Mouse (Mus musculus) small intestine, adult 2 months (tissue): ENCODE data around the gene Pml.

Experiments
- CTCF ChIP-seq: fragments of 200-500 bp; IDR thresholded peaks from 2 replicates; pipeline ENCODE4 v1.5.1; 2012; ENCODE audit warnings: low read depth, mild to moderate bottlenecking, control low read depth, inconsistent platforms, low read length, moderate library complexity, mixed read lengths; ENCODE audit not compliant: insufficient replicate concordance, insufficient read length; ENCODE audit errors: extremely low read depth
- POLR2A ChIP-seq: fragments of 200-500 bp; IDR thresholded peaks from 2 replicates; pipeline ENCODE4 v1.6.1; 2012; ENCODE audit warnings: low read depth, mild to moderate bottlenecking, control low read depth, inconsistent platforms, low read length, moderate library complexity

DNA sequence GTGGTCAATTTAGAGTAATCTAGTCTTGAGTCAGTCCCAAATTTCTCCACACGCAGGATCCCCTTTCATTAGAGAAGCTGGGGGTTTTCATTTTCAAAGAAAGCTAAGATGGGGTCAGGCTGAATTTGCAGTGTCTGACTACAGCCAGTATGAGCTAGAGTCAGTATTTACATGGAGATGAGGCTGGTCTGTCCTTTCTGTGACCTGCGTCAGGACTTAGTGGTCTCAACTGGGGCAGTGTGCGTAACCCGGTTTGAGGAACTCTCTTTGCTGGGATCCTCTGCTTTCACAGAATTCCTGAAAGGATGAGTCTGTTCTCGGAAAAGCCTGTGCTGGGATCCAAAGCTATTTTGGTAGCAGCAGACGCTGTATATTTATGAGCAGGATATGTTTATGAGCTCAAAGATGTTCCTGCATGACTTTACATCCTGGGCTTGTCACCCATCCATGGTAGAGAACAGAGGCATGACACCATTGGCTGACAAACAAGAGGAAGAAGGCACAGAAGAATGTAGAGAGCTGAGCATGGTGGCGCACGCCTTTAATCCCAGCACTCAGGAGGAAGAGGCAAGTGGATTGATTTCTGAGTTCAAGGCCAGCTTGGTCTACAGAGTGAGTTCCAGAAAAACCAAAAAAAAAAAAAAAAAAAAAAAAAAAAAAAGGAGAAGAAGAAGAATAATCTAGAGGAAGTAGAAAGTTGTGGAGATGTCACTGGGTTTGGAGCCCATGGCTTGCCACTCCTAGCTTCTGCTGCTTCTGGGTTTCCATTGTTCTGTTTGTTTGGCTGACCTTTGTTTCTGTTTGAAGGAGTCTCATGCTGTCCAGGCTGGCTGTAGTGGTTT is 39.9 kb downstream of the Pml start:
- no peak for TF ChIP-seq CTCF
- no peak for TF ChIP-seq POLR2A
